In the genomic region with DNA sequence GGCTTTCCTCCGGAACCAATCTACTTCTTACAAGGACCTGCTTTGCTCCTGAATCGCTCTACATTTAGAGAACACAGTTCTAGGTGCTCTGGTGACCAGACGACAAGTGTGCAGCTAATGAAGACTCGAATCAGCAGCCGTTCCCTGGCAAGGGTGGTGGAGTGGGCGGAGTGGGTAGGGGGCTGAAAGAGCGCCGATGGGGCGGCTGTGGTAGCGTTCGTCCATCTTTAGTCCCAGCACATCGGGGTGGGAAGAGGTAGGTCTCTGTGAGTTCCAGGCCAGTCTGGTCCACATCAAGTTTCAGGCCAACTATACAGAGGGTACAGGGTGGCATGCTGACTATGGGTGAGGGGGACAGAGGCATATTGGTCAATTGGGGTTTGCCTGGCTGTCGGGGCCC, we compare ENCODE assay signal across 9 mouse cellular contexts. TPM values are rescaled to one million over a fixed set of nuclear protein-coding genes. Genes with fewer than 3 reads are reported as not detected.
DNase-seq lines count a peak whose midpoint lies in the region; ATAC-seq and TF ChIP-seq lines count a peak whose summit lies in the region.
"Had no signal": no experiment of that assay in that cellular context is flagged by ENCODE, and none has a peak within 500 bp of the region (broad histone marks: within the 10 kb centered on the region; RNA-seq: fewer than 3 reads in every experiment).

No protein-coding gene starts in this region.

- H3K27ac ChIP-seq in kidney, adult 2 months (ENCODE audit: insufficient read depth, low read depth, low read length) = peak overlapping the region; percentile 62
- peak overlapping the region; percentile 94 for H3K27ac ChIP-seq in embryonic facial prominence, embryonic 12.5 days
- peak overlapping the region; percentile 98 for H3K27ac ChIP-seq in hindbrain, embryonic 12.5 days
- peak overlapping the region; percentile 98 for H3K27ac ChIP-seq in midbrain, embryonic 13.5 days

- 0 out of 2 replicates have a peak, but pooled peaks cover 6% of the 10 kb centered on the region for H3K4me1 ChIP-seq in kidney, adult 2 months (ENCODE audit: control insufficient read depth, insufficient read depth, low read length)
- peaks cover 54% of the 10 kb centered on the region for H3K4me1 ChIP-seq in embryonic facial prominence, embryonic 12.5 days
- peaks cover 81% of the 10 kb centered on the region for H3K4me1 ChIP-seq in hindbrain, embryonic 12.5 days
- H3K4me1 ChIP-seq in midbrain, embryonic 13.5 days (replicated peaks) = peaks cover 64% of the 10 kb centered on the region

- TF ChIP-seq CTCF in kidney, adult 2 months (conservative IDR thresholded peaks at IDR 0.05; ENCODE audit: insufficient read depth, insufficient read length, low read depth, low read length) = no peak

- no peaks in the 10 kb centered on the region for H3K9me3 ChIP-seq in embryonic facial prominence, embryonic 12.5 days
- H3K9me3 ChIP-seq in hindbrain, embryonic 12.5 days (replicated peaks) = no peaks in the 10 kb centered on the region
- H3K9me3 ChIP-seq in midbrain, embryonic 13.5 days = no peaks in the 10 kb centered on the region

- no peak for DNase-seq in kidney, adult 2 months
- no peak for DNase-seq in kidney, postnatal 10 days
- DNase-seq in thymus, postnatal 4 days = no peak
- no peak for DNase-seq in layer of hippocampus, postnatal 36 days

- TF ChIP-seq POLR2A in kidney, adult 2 months (IDR thresholded peaks at IDR 0.05; ENCODE audit: low read depth, low read length) = no peak

- H3K27me3 ChIP-seq in kidney, adult 2 months (replicated peaks; ENCODE audit: control insufficient read depth, insufficient read depth, low read length) = no peaks in the 10 kb centered on the region
- 0 out of 2 replicates have a peak, but pooled peaks cover 3% of the 10 kb centered on the region for H3K27me3 ChIP-seq in embryonic facial prominence, embryonic 12.5 days
- no peaks in the 10 kb centered on the region; the same call in 1 of the 2 replicates for H3K27me3 ChIP-seq in hindbrain, embryonic 12.5 days
- no peaks in the 10 kb centered on the region for H3K27me3 ChIP-seq in midbrain, embryonic 13.5 days

- no peak for ATAC-seq in embryonic facial prominence, embryonic 12.5 days (ENCODE audit: insufficient number of reproducible peaks, insufficient read depth, low FRiP score, low TSS enrichment)
- ATAC-seq in hindbrain, embryonic 12.5 days (ENCODE audit: low FRiP score) = no peak
- no peak for ATAC-seq in midbrain, embryonic 13.5 days
- ATAC-seq in CD4-positive, CD25-positive, alpha-beta regulatory T cell, adult 4 months = no peak

- no peak overlapping the region for H3K4me3 ChIP-seq in kidney, adult 2 months (ENCODE audit: insufficient read depth, low read depth, low read length)
- no peak overlapping the region for H3K4me3 ChIP-seq in embryonic facial prominence, embryonic 12.5 days
- no peak overlapping the region for H3K4me3 ChIP-seq in hindbrain, embryonic 12.5 days
- no peak overlapping the region for H3K4me3 ChIP-seq in midbrain, embryonic 13.5 days (replicated peaks)

- no peaks in the 10 kb centered on the region for H3K36me3 ChIP-seq in kidney, adult 2 months (ENCODE audit: control insufficient read depth, insufficient read depth, low read length)
- no peaks in the 10 kb centered on the region for H3K36me3 ChIP-seq in embryonic facial prominence, embryonic 12.5 days
- H3K36me3 ChIP-seq in hindbrain, embryonic 12.5 days = no peaks in the 10 kb centered on the region
- H3K36me3 ChIP-seq in midbrain, embryonic 13.5 days = no peaks in the 10 kb centered on the region

- no peak overlapping the region for H3K9ac ChIP-seq in embryonic facial prominence, embryonic 12.5 days
- peak overlapping the region; percentile 3; the same call in 1 of the 2 replicates for H3K9ac ChIP-seq in hindbrain, embryonic 12.5 days
- H3K9ac ChIP-seq in midbrain, embryonic 13.5 days (replicated peaks) = peak overlapping the region; percentile 50

- 0 out of 2 replicates have a peak overlapping the region, but pooled peaks have one; percentile 16 for H3K4me2 ChIP-seq in embryonic facial prominence, embryonic 12.5 days (replicated peaks)
- H3K4me2 ChIP-seq in hindbrain, embryonic 12.5 days (replicated peaks) = peak overlapping the region; percentile 15
- H3K4me2 ChIP-seq in midbrain, embryonic 13.5 days (replicated peaks) = peak overlapping the region; percentile 56

- 89% methylated on average over 13 of the region's 13 CpGs for WGBS in kidney, adult 2 months
- WGBS in embryonic facial prominence, embryonic 12.5 days = 73% methylated on average over 13 of the region's 13 CpGs
- 65% methylated on average over 13 of the region's 13 CpGs for WGBS in hindbrain, embryonic 12.5 days
- 71% methylated on average over 13 of the region's 13 CpGs for WGBS in midbrain, embryonic 13.5 days

RNA-seq across cellular contexts. Expression of a gene that starts 14.2 kb away (rescaled TPM):
- 11.3 TPM in 2 replicates for polyA plus RNA-seq in kidney, adult 2 months (2012; rRNA removed)
- polyA plus RNA-seq in embryonic facial prominence, embryonic 12.5 days (2016; fragmentation: Nextera tagmentation; extraction: Ambion mirVana) = 31.7 and 34.1 TPM in 2 replicates
- polyA plus RNA-seq in hindbrain, embryonic 12.5 days (2016; fragmentation: Nextera tagmentation; extraction: Ambion mirVana) = 95.0 and 105 TPM in 2 replicates
- 32.5 and 40.4 TPM in 2 replicates for polyA plus RNA-seq in midbrain, embryonic 13.5 days (2015; fragmentation: Nextera tagmentation; extraction: Ambion mirVana)
- polyA plus RNA-seq in CD4-positive, CD25-positive, alpha-beta regulatory T cell, adult 4 months (2017; shearing (Covaris generic)) = not detected
- 10 to 100 TPM; 22.3 to 22.6 TPM for total RNA-seq in layer of hippocampus, postnatal 36 days (2021)

RNA-seq across cellular contexts. Expression of a gene that starts 29.5 kb away (rescaled TPM):
- polyA plus RNA-seq in kidney, adult 2 months (2012; rRNA removed) = 26.8 and 32.8 TPM in 2 replicates
- 63.7 and 71.2 TPM in 2 replicates for polyA plus RNA-seq in embryonic facial prominence, embryonic 12.5 days (2016; fragmentation: Nextera tagmentation; extraction: Ambion mirVana)
- 56.1 and 64.9 TPM in 2 replicates for polyA plus RNA-seq in hindbrain, embryonic 12.5 days (2016; fragmentation: Nextera tagmentation; extraction: Ambion mirVana)
- 79.0 and 80.0 TPM in 2 replicates for polyA plus RNA-seq in midbrain, embryonic 13.5 days (2015; fragmentation: Nextera tagmentation; extraction: Ambion mirVana)
- 100 to 1,000 TPM; 161 to 189 TPM for polyA plus RNA-seq in CD4-positive, CD25-positive, alpha-beta regulatory T cell, adult 4 months (2017; shearing (Covaris generic))
- total RNA-seq in layer of hippocampus, postnatal 36 days (2021) = 10 to 100 TPM; 30.3 to 30.4 TPM

RNA-seq across cellular contexts. Expression of a gene that starts 29.6 kb away (rescaled TPM):
- 19.6 and 20.9 TPM in 2 replicates for polyA plus RNA-seq in kidney, adult 2 months (2012; rRNA removed)
- polyA plus RNA-seq in embryonic facial prominence, embryonic 12.5 days (2016; fragmentation: Nextera tagmentation; extraction: Ambion mirVana) = 79.2 and 80.5 TPM in 2 replicates
- polyA plus RNA-seq in hindbrain, embryonic 12.5 days (2016; fragmentation: Nextera tagmentation; extraction: Ambion mirVana) = 82.3 and 82.9 TPM in 2 replicates
- 78.7 and 84.0 TPM in 2 replicates for polyA plus RNA-seq in midbrain, embryonic 13.5 days (2015; fragmentation: Nextera tagmentation; extraction: Ambion mirVana)
- 10 to 100 TPM; 48.1 to 62.6 TPM for polyA plus RNA-seq in CD4-positive, CD25-positive, alpha-beta regulatory T cell, adult 4 months (2017; shearing (Covaris generic))
- 10 to 100 TPM; 35.0 to 44.9 TPM for total RNA-seq in layer of hippocampus, postnatal 36 days (2021)

RNA-seq across cellular contexts. Expression of a gene that starts 38.3 kb away (rescaled TPM):
- polyA plus RNA-seq in kidney, adult 2 months (2012; rRNA removed) = 0.69 and 1.1 TPM in 2 replicates
- not detected in 2 replicates for polyA plus RNA-seq in embryonic facial prominence, embryonic 12.5 days (2016; fragmentation: Nextera tagmentation; extraction: Ambion mirVana)
- not detected in 2 replicates for polyA plus RNA-seq in hindbrain, embryonic 12.5 days (2016; fragmentation: Nextera tagmentation; extraction: Ambion mirVana)
- polyA plus RNA-seq in midbrain, embryonic 13.5 days (2015; fragmentation: Nextera tagmentation; extraction: Ambion mirVana) = not detected in 2 replicates
- under 1 TPM; 0.49 to 0.55 TPM for polyA plus RNA-seq in CD4-positive, CD25-positive, alpha-beta regulatory T cell, adult 4 months (2017; shearing (Covaris generic))
- not detected for total RNA-seq in layer of hippocampus, postnatal 36 days (2021)
- total RNA-seq: left cerebral cortex, adult 8-10 months had no signal

RNA-seq across cellular contexts. Expression of a gene that starts 38.6 kb away (rescaled TPM):
- 44.9 and 48.5 TPM in 2 replicates for polyA plus RNA-seq in kidney, adult 2 months (2012; rRNA removed)
- 47.8 and 51.2 TPM in 2 replicates for polyA plus RNA-seq in embryonic facial prominence, embryonic 12.5 days (2016; fragmentation: Nextera tagmentation; extraction: Ambion mirVana)
- polyA plus RNA-seq in hindbrain, embryonic 12.5 days (2016; fragmentation: Nextera tagmentation; extraction: Ambion mirVana) = 43.3 and 47.6 TPM in 2 replicates
- 48.3 and 48.8 TPM in 2 replicates for polyA plus RNA-seq in midbrain, embryonic 13.5 days (2015; fragmentation: Nextera tagmentation; extraction: Ambion mirVana)
- 10 to 100 TPM; 30.0 to 32.9 TPM for polyA plus RNA-seq in CD4-positive, CD25-positive, alpha-beta regulatory T cell, adult 4 months (2017; shearing (Covaris generic))
- 10 to 100 TPM; 38.7 to 51.4 TPM for total RNA-seq in layer of hippocampus, postnatal 36 days (2021)

Comparison
In these comparisons a context has a peak if more than half of its experiments do, and no peak if none do; other contexts are left out.
1. RNA of a gene that starts 14.2 kb away (polyA plus RNA-seq): 95.0 to 105 TPM in hindbrain, embryonic 12.5 days, 32.5 to 40.4 TPM in midbrain, embryonic 13.5 days, 31.7 to 34.1 TPM in embryonic facial prominence, embryonic 12.5 days and 11.3 TPM in kidney, adult 2 months; not detected in CD4-positive, CD25-positive, alpha-beta regulatory T cell, adult 4 months; every median in the first group is over 10 times any median in the second.
2. Peak in every context shown above with its lines, with median percentiles within 50 percentile points of each other: H3K27ac ChIP-seq and H3K4me2 ChIP-seq.